Mouse (Mus musculus) kidney, adult 2 months (tissue): ENCODE measurements around the gene Plxna4.

ENCODE experiments used
- CTCF ChIP-seq: fragments of 200-500 bp; conservative IDR thresholded peaks from 2 replicates; pipeline ENCODE4 v1.5.1; 2011; ENCODE audit warnings: low read depth, mild to moderate bottlenecking, control low read depth, low read length, moderate library complexity, mixed read lengths; ENCODE audit not compliant: insufficient read depth, insufficient read length
- POLR2A ChIP-seq: fragments of 200-500 bp; IDR thresholded peaks from one replicate; pipeline ENCODE4 v1.6.1; 2011; ENCODE audit warnings: low read depth, low read length, control low read depth

GRCm38 (mm10) chr6:32446276-32446675 lies 141.7 kb downstream of the Plxna4 start:
- TF ChIP-seq POLR2A (no peak), CTCF (no peak)
